10 mouse cellular contexts compared by ENCODE assay signal in the genomic region with DNA sequence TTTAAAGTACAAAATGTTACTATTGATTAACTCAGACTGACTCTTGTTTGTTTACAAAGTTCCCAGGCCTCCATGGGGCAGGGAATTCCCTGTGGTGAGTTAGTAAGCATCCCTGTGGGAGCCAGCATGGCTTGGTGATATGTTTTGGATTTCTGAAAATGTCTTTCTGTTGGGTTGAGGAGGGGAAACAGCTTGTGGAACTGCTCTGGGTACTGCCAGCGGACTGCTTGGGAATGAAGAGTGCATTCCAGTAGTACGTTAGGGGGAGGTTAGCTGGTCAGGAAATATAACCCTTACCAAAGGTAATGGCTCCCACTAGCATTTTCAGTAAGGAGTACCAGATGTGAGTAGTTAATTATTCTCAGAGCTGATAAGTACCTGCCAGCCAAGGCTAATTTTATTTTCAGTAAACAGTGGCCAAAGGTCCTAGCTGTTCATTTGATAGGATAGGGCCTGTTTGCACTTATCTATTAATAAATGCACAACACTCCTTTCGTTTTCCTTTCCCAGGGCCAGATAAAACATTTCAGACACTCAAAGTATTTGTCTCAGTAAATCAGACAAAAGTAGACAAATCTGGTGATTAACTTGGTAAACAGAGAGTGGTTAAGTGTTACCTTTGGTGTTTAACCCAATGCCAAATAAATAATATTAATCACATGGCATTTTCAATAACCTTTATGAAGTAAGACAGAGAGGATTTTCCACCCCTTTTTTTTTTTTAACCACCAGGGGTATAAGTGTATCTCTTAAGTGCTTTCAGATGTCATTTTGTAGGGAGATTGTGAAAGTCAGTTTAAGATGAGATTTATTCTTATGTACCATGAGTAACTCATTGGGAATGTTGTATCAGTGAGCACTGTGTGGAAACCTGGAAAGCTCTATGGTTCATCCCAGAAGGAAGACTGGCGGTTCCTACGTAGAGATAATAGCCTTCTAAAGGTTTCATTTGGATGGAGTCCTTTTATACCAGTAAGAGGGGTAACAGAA.
A peak's percentile ranks its signal among the peaks of the same experiment; 100 is the strongest.
DNase-seq lines count a peak whose midpoint lies in the region; ATAC-seq lines count a peak whose summit lies in the region.
"Had no signal": no experiment of that assay in that cellular context is flagged by ENCODE, and none has a peak within 500 bp of the region (broad histone marks: within the 10 kb centered on the region; RNA-seq: fewer than 3 reads in every experiment).

No protein-coding gene starts in this region.

- H3K4me3 ChIP-seq in heart, embryonic 15.5 days: no peak overlapping the region
- no peak overlapping the region for H3K4me3 ChIP-seq in limb, embryonic 10.5 days
- H3K4me3 ChIP-seq: neural tube, embryonic 12.5 days had no signal

- H3K27ac ChIP-seq in heart, embryonic 15.5 days: peak overlapping the region; percentile 62
- peak overlapping the region; percentile 57 for H3K27ac ChIP-seq in limb, embryonic 10.5 days
- H3K27ac ChIP-seq: neural tube, embryonic 12.5 days had no signal

- ATAC-seq in heart, embryonic 15.5 days (replicated peaks; ENCODE audit: insufficient number of reproducible peaks, insufficient read depth, low FRiP score, low read depth): no peak
- no peak for ATAC-seq in cerebellum, adult (ENCODE audit: insufficient number of reproducible peaks, low FRiP score, low TSS enrichment)
- no peak for ATAC-seq in erythroblast, adult 5-6 weeks (replicated peaks; ENCODE audit: low FRiP score, poor library complexity, severe bottlenecking)

- H3K36me3 ChIP-seq in heart, embryonic 15.5 days: no peaks in the 10 kb centered on the region
- H3K36me3 ChIP-seq in limb, embryonic 10.5 days: 0 out of 2 replicates have a peak, but pooled peaks cover 9% of the 10 kb centered on the region
- H3K36me3 ChIP-seq: neural tube, embryonic 12.5 days had no signal

- peak; percentile 93 for DNase-seq in 3T3-L1 (ENCODE audit: low read depth, low spot score)
- peak; percentile 87 for DNase-seq in NIH3T3 (ENCODE audit: low read depth)
- DNase-seq in limb, embryonic 10.5 days (ENCODE audit: low spot score): no peak
- DNase-seq in cerebellum, adult 8-10 months: no peak
- no peak for DNase-seq in urinary bladder, postnatal 14 days (ENCODE audit: low spot score)
- DNase-seq: lung, adult 18-20 months had no signal

- 40% methylated on average over 5 of the region's 5 CpGs for WGBS in heart, embryonic 15.5 days
- 36% methylated on average over 5 of the region's 5 CpGs for WGBS in limb, embryonic 10.5 days

- H3K27me3 ChIP-seq in heart, embryonic 15.5 days: no peaks in the 10 kb centered on the region
- H3K27me3 ChIP-seq in limb, embryonic 10.5 days (ENCODE audit: low read depth, poor library complexity, severe bottlenecking): 0 out of 2 replicates have a peak, but pooled peaks cover 3% of the 10 kb centered on the region
- H3K27me3 ChIP-seq: neural tube, embryonic 12.5 days had no signal

- peaks cover 41% of the 10 kb centered on the region for H3K4me1 ChIP-seq in heart, embryonic 15.5 days (replicated peaks)
- H3K4me1 ChIP-seq in limb, embryonic 10.5 days: peaks cover 71% of the 10 kb centered on the region

- H3K4me2 ChIP-seq in heart, embryonic 15.5 days: no peak overlapping the region
- H3K4me2 ChIP-seq: neural tube, embryonic 12.5 days had no signal

- no peaks in the 10 kb centered on the region; the same call in 1 of the 2 replicates for H3K9me3 ChIP-seq in heart, embryonic 15.5 days (replicated peaks)
- no peaks in the 10 kb centered on the region for H3K9me3 ChIP-seq in limb, embryonic 10.5 days (replicated peaks)
- H3K9me3 ChIP-seq: neural tube, embryonic 12.5 days had no signal

- no peak overlapping the region for H3K9ac ChIP-seq in heart, embryonic 15.5 days
- H3K9ac ChIP-seq: neural tube, embryonic 12.5 days had no signal

Comparison
In these comparisons a context has a peak if more than half of its experiments do, and no peak if none do; other contexts are left out.
1. DNase-seq: peak in 3T3-L1 (single experiment) and NIH3T3 (single experiment); none in limb, embryonic 10.5 days (single experiment), cerebellum, adult 8-10 months (single experiment) and urinary bladder, postnatal 14 days (single experiment).